Mouse (Mus musculus): ENCODE measurements around the gene Myh10.
"Not testable (repeated sequence)": the region's sequence is repeated elsewhere in the genome, so short reads cannot be mapped to it uniquely, and the experiment has no call there.

Myh10 gene

GRCm38 (mm10) chr11:68692693-68693446, 1.5 kb downstream of the Myh10 start:
- peak; percentile 18 to 26 for DNase-seq (ENCODE audit: low spot score in 2 of 2)

- no peak for DNase-seq (ENCODE audit: low spot score in 2 of 2)
Observed at GRCm38 (mm10) chr11:68693447-68694040, 2.2 kb downstream of the Myh10 start.

- DNase-seq (ENCODE audit: low spot score in 2 of 2): no peak
Observed at GRCm38 (mm10) chr11:68702370-68702769, 11.0 kb downstream of the Myh10 start.

- no peak for DNase-seq (ENCODE audit: low spot score in 2 of 2)
Observed at GRCm38 (mm10) chr11:68703360-68703759, 12.0 kb downstream of the Myh10 start.

- no peak for DNase-seq (ENCODE audit: low spot score in 2 of 2)
Observed at GRCm38 (mm10) chr11:68704258-68704657, 12.9 kb downstream of the Myh10 start.

- no peak for DNase-seq (ENCODE audit: low spot score in 2 of 2)
Observed at GRCm38 (mm10) chr11:68704847-68705246, 13.5 kb downstream of the Myh10 start.

GRCm38 (mm10) chr11:68706524-68707429, 15.4 kb downstream of the Myh10 start:
- peak; percentile 30 to 39 for DNase-seq (ENCODE audit: low spot score in 2 of 2)

GRCm38 (mm10) chr11:68707881-68708582, 16.7 kb downstream of the Myh10 start:
- DNase-seq (ENCODE audit: low spot score in 2 of 2): no peak

GRCm38 (mm10) chr11:68716167-68716566, 24.8 kb downstream of the Myh10 start:
- no peak for DNase-seq (ENCODE audit: low spot score in 2 of 2)

- DNase-seq (ENCODE audit: low spot score in 2 of 2): peak in 1 of 2 experiments; percentile 6
Observed at GRCm38 (mm10) chr11:68717171-68717840, 25.9 kb downstream of the Myh10 start.

- peak; percentile 81 to 82 for DNase-seq (ENCODE audit: low spot score in 2 of 2)
Observed at GRCm38 (mm10) chr11:68719096-68719648, 27.8 kb downstream of the Myh10 start.

- no peak for DNase-seq (ENCODE audit: low spot score in 2 of 2)
Observed at GRCm38 (mm10) chr11:68719774-68720173, 28.4 kb downstream of the Myh10 start.

GRCm38 (mm10) chr11:68724117-68724516, 32.8 kb downstream of the Myh10 start:
- no peak for DNase-seq (ENCODE audit: low spot score in 2 of 2)

GRCm38 (mm10) chr11:68728693-68729092, 37.3 kb downstream of the Myh10 start:
- DNase-seq (ENCODE audit: low spot score in 2 of 2): no peak

GRCm38 (mm10) chr11:68730792-68731191, 39.4 kb downstream of the Myh10 start:
- DNase-seq (ENCODE audit: low spot score in 2 of 2): peak in 1 of 2 experiments; percentile 28

GRCm38 (mm10) chr11:68732066-68732465, 40.7 kb downstream of the Myh10 start:
- no peak for DNase-seq (ENCODE audit: low spot score in 2 of 2)

- DNase-seq (ENCODE audit: low spot score in 2 of 2): not testable (repeated sequence)
Observed at GRCm38 (mm10) chr11:68733401-68733800, 42.0 kb downstream of the Myh10 start.

- no peak for DNase-seq (ENCODE audit: low spot score in 2 of 2)
Observed at GRCm38 (mm10) chr11:68739509-68739908, 48.1 kb downstream of the Myh10 start.

- DNase-seq (ENCODE audit: low spot score in 2 of 2): no peak
Observed at GRCm38 (mm10) chr11:68742658-68743057, 51.3 kb downstream of the Myh10 start.

- no peak for DNase-seq (ENCODE audit: low spot score in 2 of 2)
Observed at GRCm38 (mm10) chr11:68744150-68744549, 52.8 kb downstream of the Myh10 start.

Measured in heart, adult 9 months (tissue).